Comparison of ENCODE assay signal across 7 mouse cellular contexts in genomic region chr19:16131831-16132230, GRCm38 (mm10). TPM values are rescaled to one million over a fixed set of nuclear protein-coding genes. Genes with fewer than 3 reads are reported as not detected.
DNase-seq lines count a peak whose midpoint lies in the region; ATAC-seq and TF ChIP-seq lines count a peak whose summit lies in the region.

No protein-coding gene starts in this region.

- TF ChIP-seq CTCF in lung, postnatal 0 days (IDR thresholded peaks at IDR 0.05): no peak

- H3K9me3 ChIP-seq in lung, postnatal 0 days (ENCODE audit: low read length): no peaks in the 10 kb centered on the region
- H3K9me3 ChIP-seq in forebrain, embryonic 12.5 days: no peaks in the 10 kb centered on the region
- no peaks in the 10 kb centered on the region for H3K9me3 ChIP-seq in neural tube, embryonic 14.5 days (ENCODE audit: control insufficient read depth, low read length)

- 12% methylated on average over 6 of the region's 6 CpGs for WGBS in lung, postnatal 0 days
- WGBS in forebrain, embryonic 12.5 days: 13% methylated on average over 6 of the region's 6 CpGs
- WGBS in neural tube, embryonic 14.5 days: 13% methylated on average over 6 of the region's 6 CpGs

- H3K4me1 ChIP-seq in lung, postnatal 0 days (ENCODE audit: insufficient read depth, low read depth, low read length): peaks cover 26% of the 10 kb centered on the region; the same call in 1 of the 2 replicates
- H3K4me1 ChIP-seq in forebrain, embryonic 12.5 days: peaks cover 26% of the 10 kb centered on the region
- H3K4me1 ChIP-seq in neural tube, embryonic 14.5 days (ENCODE audit: control insufficient read depth, insufficient read depth, low read length): peaks cover 15% of the 10 kb centered on the region

- peak overlapping the region; percentile 97 for H3K27ac ChIP-seq in lung, postnatal 0 days (ENCODE audit: low read length)
- H3K27ac ChIP-seq in forebrain, embryonic 12.5 days: peak overlapping the region; percentile 99
- H3K27ac ChIP-seq in neural tube, embryonic 14.5 days (ENCODE audit: low read depth, low read length): peak overlapping the region; percentile 99

- TF ChIP-seq EP300 in lung, postnatal 0 days (IDR thresholded peaks at IDR 0.05): peak; percentile 41; the same call in 1 of the 2 replicates

- no peak for ATAC-seq in lung, postnatal 0 days
- ATAC-seq in forebrain, embryonic 12.5 days (ENCODE audit: low FRiP score): no peak
- peak; percentile 0; the same call in 1 of the 2 replicates for ATAC-seq in neural tube, embryonic 14.5 days (ENCODE audit: low read depth)

- H3K9ac ChIP-seq in lung, postnatal 0 days (replicated peaks; ENCODE audit: low read depth): peak overlapping the region; percentile 96
- H3K9ac ChIP-seq in forebrain, embryonic 12.5 days: peak overlapping the region; percentile 99
- H3K9ac ChIP-seq in neural tube, embryonic 14.5 days (replicated peaks; ENCODE audit: low read depth, low read length): peak overlapping the region; percentile 99

- peak overlapping the region; percentile 83 for H3K4me2 ChIP-seq in lung, postnatal 0 days (replicated peaks; ENCODE audit: low read depth, low read length)
- H3K4me2 ChIP-seq in forebrain, embryonic 12.5 days: peak overlapping the region; percentile 60
- peak overlapping the region; percentile 84 for H3K4me2 ChIP-seq in neural tube, embryonic 14.5 days (ENCODE audit: low read depth, low read length)

- DNase-seq in lung, postnatal 0 days (ENCODE audit: low spot score): peak; percentile 35
- DNase-seq in lung, postnatal 4 days: no peak
- peak; percentile 27 for DNase-seq in kidney, postnatal 10 days
- no peak for DNase-seq in left cerebral cortex, postnatal 25 days (ENCODE audit: low spot score in 2 of 2)
- DNase-seq in layer of hippocampus, postnatal 10 days (ENCODE audit: low spot score in 2 of 2): no peak

- intact Hi-C loops in left cerebral cortex, postnatal 25 days (cut with DNase I): loop anchor here (2.0 to 5.0 kb wide), 4 partner anchors 65 to 215 kb away; no protein-coding TSS in a partner anchor

- H3K36me3 ChIP-seq in lung, postnatal 0 days (ENCODE audit: insufficient read depth, low read length): no peaks in the 10 kb centered on the region
- H3K36me3 ChIP-seq in forebrain, embryonic 12.5 days (replicated peaks): no peaks in the 10 kb centered on the region
- no peaks in the 10 kb centered on the region for H3K36me3 ChIP-seq in neural tube, embryonic 14.5 days (ENCODE audit: control insufficient read depth, insufficient read depth, low read length)

- peak overlapping the region; percentile 95 for H3K4me3 ChIP-seq in lung, postnatal 0 days (ENCODE audit: low read depth, low read length)
- H3K4me3 ChIP-seq in forebrain, embryonic 12.5 days (replicated peaks): peak overlapping the region; percentile 94
- H3K4me3 ChIP-seq in neural tube, embryonic 14.5 days (ENCODE audit: low read depth, low read length): peak overlapping the region; percentile 94

- H3K27me3 ChIP-seq in lung, postnatal 0 days (replicated peaks; ENCODE audit: insufficient read depth, low read length): no peaks in the 10 kb centered on the region
- no peaks in the 10 kb centered on the region for H3K27me3 ChIP-seq in forebrain, embryonic 12.5 days
- no peaks in the 10 kb centered on the region for H3K27me3 ChIP-seq in neural tube, embryonic 14.5 days (ENCODE audit: control insufficient read depth, insufficient read depth, low read length)

RNA-seq across cellular contexts. Expression of gene Gnaq, which starts 0.8 kb away (rescaled TPM):
- 27.6 and 30.2 TPM in 2 replicates for polyA plus RNA-seq in lung, postnatal 0 days (2015; fragmentation: Nextera tagmentation; extraction: Ambion mirVana)
- 44.0 and 49.5 TPM in 2 replicates for polyA plus RNA-seq in forebrain, embryonic 12.5 days (2016; fragmentation: Nextera tagmentation; extraction: Ambion mirVana)
- polyA plus RNA-seq in neural tube, embryonic 14.5 days (2014; fragmentation: Nextera tagmentation; extraction: Ambion mirVana): 56.1 and 59.0 TPM in 2 replicates
- total RNA-seq in left cerebral cortex, postnatal 25 days (2021): 100 to 1,000 TPM; 165 to 178 TPM
- 100 to 1,000 TPM; 196 to 220 TPM for total RNA-seq in layer of hippocampus, postnatal 10 days (2021)

Comparison
In these comparisons a context has a peak if more than half of its experiments do, and no peak if none do; other contexts are left out.
1. DNase-seq: peak in lung, postnatal 0 days (single experiment) and kidney, postnatal 10 days (single experiment); none in lung, postnatal 4 days (0 of 2), left cerebral cortex, postnatal 25 days (0 of 2) and layer of hippocampus, postnatal 10 days (0 of 2).
2. Peak in every context shown above with its lines, with median percentiles within 50 percentile points of each other: H3K27ac ChIP-seq, H3K4me2 ChIP-seq, H3K4me3 ChIP-seq and H3K9ac ChIP-seq.